ENCODE assay signal across 23 mouse cellular contexts in genomic region chr17:71742156-71742555, GRCm38 (mm10). TPM values are rescaled to one million over a fixed set of nuclear protein-coding genes. Genes with fewer than 3 reads are reported as not detected.
"Had no signal": no experiment of that assay in that cellular context is flagged by ENCODE, and none has a peak within 500 bp of the region (broad histone marks: within the 10 kb centered on the region; RNA-seq: fewer than 3 reads in every experiment).

No protein-coding gene starts in this region.

- H3K4me3 ChIP-seq: left cerebral cortex, adult 2 months; limb, embryonic 10.5 days; liver, embryonic 15.5 days; lung, embryonic 15.5 days; megakaryocyte, embryonic 14.5 days; midbrain, embryonic 15.5 days; neural tube, embryonic 12.5 days had no signal

- H3K4me1 ChIP-seq: liver, embryonic 15.5 days; megakaryocyte, embryonic 14.5 days; midbrain, embryonic 15.5 days had no signal

- H3K27ac ChIP-seq: kidney, postnatal 0 days; left cerebral cortex, adult 2 months; limb, embryonic 10.5 days; liver, embryonic 15.5 days; lung, embryonic 15.5 days; macrophage; midbrain, embryonic 15.5 days; neural tube, embryonic 12.5 days had no signal

- DNase-seq: kidney, adult 11 months; kidney, adult 9 months; kidney, postnatal 36 days; lung, postnatal 14 days; retina, postnatal 1 day; right cerebral cortex, postnatal 4 days; spleen, adult 18-20 months; thymus, postnatal 36 days had no signal

RNA-seq across cellular contexts. Expression of gene Pcare, which starts 10.5 kb away (rescaled TPM):
- total RNA-seq: monocyte, adult 5-6 weeks; neutrophil, adult 5-6 weeks had no signal
- polyA plus RNA-seq: kidney, postnatal 0 days; limb, embryonic 10.5 days; liver, embryonic 11.5 days; liver, embryonic 15.5 days; lung, embryonic 15.5 days; macrophage; midbrain, embryonic 11.5 days; midbrain, embryonic 15.5 days; neural tube, embryonic 12.5 days; stomach, embryonic 14.5 days; thymus, postnatal 0 days had no signal

RNA-seq across cellular contexts. Expression of gene Clip4, which starts 26.1 kb away (rescaled TPM):
- total RNA-seq: neutrophil, adult 5-6 weeks had no signal
- polyA plus RNA-seq: macrophage had no signal
